Mouse (Mus musculus): ENCODE data around the gene Zfp169.
"Not testable (repeated sequence)": the region's sequence is repeated elsewhere in the genome, so short reads cannot be mapped to it uniquely, and the experiment has no call there.

The Zfp169 gene

GRCm38 (mm10) chr13:48513003-48513929 lies at the start of gene Zfp169, which contains the start of gene A830005F24Rik:
Zfp169 (minus strand) TSS chr13:48513451.
A830005F24Rik (plus strand) TSS chr13:48513570.
- peak; percentile 92 for DNase-seq

GRCm38 (mm10) chr13:48562336-48562735 lies 49.1 kb upstream of the Zfp169 start:
- DNase-seq = no peak

GRCm38 (mm10) chr13:48561481-48561880 lies 48.2 kb upstream of the Zfp169 start:
- no peak for DNase-seq

GRCm38 (mm10) chr13:48555976-48556375 lies 42.7 kb upstream of the Zfp169 start:
- no peak for DNase-seq

GRCm38 (mm10) chr13:48554552-48554951 lies 41.3 kb upstream of the Zfp169 start:
- no peak for DNase-seq

- DNase-seq = no peak
Measured at GRCm38 (mm10) chr13:48553511-48553910, 40.3 kb upstream of the Zfp169 start.

- peak; percentile 94 for DNase-seq
Measured at GRCm38 (mm10) chr13:48552181-48553090, 39.2 kb upstream of the Zfp169 start.

GRCm38 (mm10) chr13:48548296-48548695 lies 35.0 kb upstream of the Zfp169 start:
- no peak for DNase-seq

GRCm38 (mm10) chr13:48547623-48548022 lies 34.4 kb upstream of the Zfp169 start:
- peak; percentile 53 for DNase-seq

- peak; percentile 100 for DNase-seq
Measured at GRCm38 (mm10) chr13:48546330-48546917, 33.2 kb upstream of the Zfp169 start.

GRCm38 (mm10) chr13:48545476-48546281 lies 32.4 kb upstream of the Zfp169 start:
- peak; percentile 99 for DNase-seq

GRCm38 (mm10) chr13:48544867-48545266 lies 31.6 kb upstream of the Zfp169 start:
- no peak for DNase-seq

- DNase-seq = no peak
Measured at GRCm38 (mm10) chr13:48544391-48544790, 31.1 kb upstream of the Zfp169 start.

GRCm38 (mm10) chr13:48540488-48540887 lies 27.2 kb upstream of the Zfp169 start:
- DNase-seq = no peak

GRCm38 (mm10) chr13:48533441-48533840 lies 20.2 kb upstream of the Zfp169 start:
- no peak for DNase-seq

GRCm38 (mm10) chr13:48531448-48531847 lies 18.2 kb upstream of the Zfp169 start:
- no peak for DNase-seq

GRCm38 (mm10) chr13:48530685-48531084 lies 17.4 kb upstream of the Zfp169 start:
- no peak for DNase-seq

GRCm38 (mm10) chr13:48529028-48529427 lies 15.8 kb upstream of the Zfp169 start:
- no peak for DNase-seq

- DNase-seq = peak; percentile 57
Measured at GRCm38 (mm10) chr13:48528123-48528871, 15.0 kb upstream of the Zfp169 start.

GRCm38 (mm10) chr13:48525745-48526144 lies 12.5 kb upstream of the Zfp169 start:
- no peak for DNase-seq

- DNase-seq = not testable (repeated sequence)
Measured at GRCm38 (mm10) chr13:48519122-48519521, 5.9 kb upstream of the Zfp169 start.

All from cerebellum, adult 11-12 months (tissue).